ENCODE assay signal across 8 mouse cellular contexts in the genomic region with DNA sequence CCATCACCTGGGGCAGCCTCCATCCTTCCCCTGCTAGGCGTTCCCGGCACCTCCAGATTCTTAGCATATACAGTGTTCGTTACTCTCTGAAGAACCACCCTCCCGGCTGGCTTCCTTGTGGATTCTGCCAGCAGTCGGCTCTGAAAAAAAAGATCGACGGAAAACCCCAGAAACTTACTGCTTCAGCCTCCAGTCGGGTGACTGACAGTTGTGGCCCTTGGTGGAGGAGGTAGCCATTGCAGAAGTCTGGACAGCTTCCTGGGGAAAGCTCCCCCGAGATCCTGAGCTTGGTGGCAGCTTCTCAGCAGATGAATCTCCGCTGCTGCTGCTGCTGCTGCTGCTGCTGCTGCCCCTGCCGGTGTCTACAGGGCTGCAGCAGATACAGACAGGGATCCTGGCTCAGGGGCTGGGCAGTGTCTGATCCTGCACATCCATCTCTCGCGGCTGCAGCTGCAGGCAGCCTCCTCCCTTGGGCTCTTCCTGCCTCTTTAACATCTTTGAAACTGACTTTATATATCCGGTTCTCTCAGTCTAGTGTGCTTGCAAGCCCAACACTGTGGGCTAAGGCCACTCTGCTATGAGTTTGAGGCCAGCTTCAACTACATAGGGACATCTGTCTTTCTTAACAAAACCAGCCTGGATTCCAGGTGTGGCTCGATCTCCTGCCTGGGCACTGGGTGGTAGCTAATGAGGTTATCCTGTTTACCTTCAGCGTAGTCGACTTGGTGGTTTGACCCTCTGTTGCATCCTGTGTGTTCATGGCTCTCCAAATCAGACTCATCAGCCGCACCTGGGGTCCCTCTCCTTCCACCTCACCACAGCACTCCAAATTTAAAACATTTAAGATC. TPM values are rescaled to one million over a fixed set of nuclear protein-coding genes. Genes with fewer than 3 reads are reported as not detected.
DNase-seq lines count a peak whose midpoint lies in the region; TF ChIP-seq lines count a peak whose summit lies in the region.

No protein-coding gene starts in this region.

- TF ChIP-seq CTCF in spleen, adult 2 months (IDR thresholded peaks at IDR 0.05; ENCODE audit: extremely low read depth, insufficient read depth, insufficient read length, insufficient replicate concordance): no peak

- H3K27me3 ChIP-seq in spleen, adult 2 months (ENCODE audit: control insufficient read depth, insufficient read depth, low read length): no peaks in the 10 kb centered on the region
- H3K27me3 ChIP-seq in midbrain, embryonic 10.5 days (ENCODE audit: low read depth, poor library complexity, severe bottlenecking): peaks cover 26% of the 10 kb centered on the region

- peak overlapping the region; percentile 54 for H3K4me3 ChIP-seq in spleen, adult 2 months (ENCODE audit: extremely low read depth, insufficient read depth, insufficient read length)
- H3K4me3 ChIP-seq in midbrain, embryonic 10.5 days: peak overlapping the region; percentile 34

- H3K9me3 ChIP-seq in midbrain, embryonic 10.5 days (replicated peaks): no peaks in the 10 kb centered on the region

- peak; percentile 42 for DNase-seq in embryo, embryonic 10 days (ENCODE audit: low spot score)
- no peak for DNase-seq in embryo, embryonic 10.5 days (ENCODE audit: low spot score)
- no peak for DNase-seq in spleen, adult 2 months (ENCODE audit: low read depth in 1 of 2, low spot score in 2 of 2)
- no peak for DNase-seq in spleen, postnatal 10 days (ENCODE audit: low spot score in 2 of 2)
- no peak for DNase-seq in midbrain, embryonic 10.5 days (ENCODE audit: low spot score)
- peak; percentile 71 for DNase-seq in thymus, postnatal 4 days
- no peak for DNase-seq in cerebellum, adult 9-11 months
- DNase-seq in adrenal gland, postnatal 25 days: no peak

- 22% methylated on average over 18 of the region's 18 CpGs for WGBS in spleen, adult 2 months
- WGBS in midbrain, embryonic 10.5 days: 24% methylated on average over 18 of the region's 18 CpGs

- H3K4me1 ChIP-seq in spleen, adult 2 months (ENCODE audit: control insufficient read depth, insufficient read depth, insufficient read length): peaks cover 33% of the 10 kb centered on the region; the same call in 1 of the 2 replicates
- peaks cover 37% of the 10 kb centered on the region for H3K4me1 ChIP-seq in midbrain, embryonic 10.5 days

- no peaks in the 10 kb centered on the region for H3K36me3 ChIP-seq in spleen, adult 2 months (ENCODE audit: control insufficient read depth, insufficient read depth, low read length)
- H3K36me3 ChIP-seq in midbrain, embryonic 10.5 days: peaks cover 8% of the 10 kb centered on the region; the same call in 1 of the 2 replicates

- no peak for TF ChIP-seq POLR2A in spleen, adult 2 months (IDR thresholded peaks at IDR 0.05; ENCODE audit: low read depth, low read length)

- H3K27ac ChIP-seq in spleen, adult 2 months (ENCODE audit: insufficient read depth, low read length): peak overlapping the region; percentile 65
- peak overlapping the region; percentile 52; the same call in 1 of the 2 replicates for H3K27ac ChIP-seq in midbrain, embryonic 10.5 days (replicated peaks)

RNA-seq across cellular contexts. Expression of gene Brd2, which starts 6.7 kb away (rescaled TPM):
- 97.9 and 112 TPM in 2 replicates for polyA plus RNA-seq in spleen, adult 2 months (2012; rRNA removed)
- 126 and 137 TPM in 2 replicates for polyA plus RNA-seq in midbrain, embryonic 10.5 days (2016; fragmentation: Nextera tagmentation; extraction: Ambion mirVana)
- total RNA-seq in adrenal gland, postnatal 25 days (2021): 209 and 233 TPM in 2 replicates

RNA-seq across cellular contexts. Expression of gene H2-DMa, which starts 9.8 kb away (rescaled TPM):
- polyA plus RNA-seq in spleen, adult 2 months (2012; rRNA removed): 302 and 363 TPM in 2 replicates
- polyA plus RNA-seq in midbrain, embryonic 10.5 days (2016; fragmentation: Nextera tagmentation; extraction: Ambion mirVana): 6.4 and 9.5 TPM in 2 replicates
- 9.0 and 11.5 TPM in 2 replicates for total RNA-seq in adrenal gland, postnatal 25 days (2021)

RNA-seq across cellular contexts. Expression of gene H2-DMb2, which starts 13.9 kb away (rescaled TPM):
- polyA plus RNA-seq in spleen, adult 2 months (2012; rRNA removed): 456 and 587 TPM in 2 replicates
- polyA plus RNA-seq in midbrain, embryonic 10.5 days (2016; fragmentation: Nextera tagmentation; extraction: Ambion mirVana): 0.12 TPM in 1 of 2 replicates, not detected in the other
- total RNA-seq in adrenal gland, postnatal 25 days (2021): 1.7 TPM in 1 of 2 replicates, not detected in the other

RNA-seq across cellular contexts. Expression of gene H2-DMb1, which starts 23.7 kb away (rescaled TPM):
- 322 and 426 TPM in 2 replicates for polyA plus RNA-seq in spleen, adult 2 months (2012; rRNA removed)
- polyA plus RNA-seq in midbrain, embryonic 10.5 days (2016; fragmentation: Nextera tagmentation; extraction: Ambion mirVana): 0.39 TPM in 1 of 2 replicates, not detected in the other
- total RNA-seq in adrenal gland, postnatal 25 days (2021): 2.4 and 3.0 TPM in 2 replicates

RNA-seq across cellular contexts. Expression of gene H2-Oa, which starts 37.0 kb away (rescaled TPM):
- polyA plus RNA-seq in spleen, adult 2 months (2012; rRNA removed): 228 and 326 TPM in 2 replicates
- polyA plus RNA-seq in midbrain, embryonic 10.5 days (2016; fragmentation: Nextera tagmentation; extraction: Ambion mirVana): 0.37 and 0.50 TPM in 2 replicates
- total RNA-seq in adrenal gland, postnatal 25 days (2021): 0.27 TPM in 1 of 2 replicates, not detected in the other

Comparison
In these comparisons a context has a peak if more than half of its experiments do, and no peak if none do; other contexts are left out.
1. DNase-seq: peak in embryo, embryonic 10 days (single experiment) and thymus, postnatal 4 days (single experiment); none in embryo, embryonic 10.5 days (single experiment), spleen, adult 2 months (0 of 2), spleen, postnatal 10 days (0 of 2), midbrain, embryonic 10.5 days (single experiment), cerebellum, adult 9-11 months (single experiment) and adrenal gland, postnatal 25 days (single experiment).
2. RNA of gene H2-DMa, which starts 9.8 kb away (polyA plus RNA-seq): 302 to 363 TPM in spleen, adult 2 months; 6.4 to 9.5 TPM in midbrain, embryonic 10.5 days; every median in the first group is over 10 times any median in the second.
3. RNA of gene H2-DMb2, which starts 13.9 kb away (polyA plus RNA-seq): 456 to 587 TPM in spleen, adult 2 months; 0.12 TPM in midbrain, embryonic 10.5 days; every median in the first group is over 100 times any median in the second.